Mouse (Mus musculus) layer of hippocampus, adult 11-12 months (tissue): ENCODE measurements around the gene Cyp11a1.

Experiments
- DNase-seq: peaks from one replicate; pipeline ENCODE4 v3.0.0; 2022; ENCODE audit warnings: low spot score

The Cyp11a1 gene

DNA sequence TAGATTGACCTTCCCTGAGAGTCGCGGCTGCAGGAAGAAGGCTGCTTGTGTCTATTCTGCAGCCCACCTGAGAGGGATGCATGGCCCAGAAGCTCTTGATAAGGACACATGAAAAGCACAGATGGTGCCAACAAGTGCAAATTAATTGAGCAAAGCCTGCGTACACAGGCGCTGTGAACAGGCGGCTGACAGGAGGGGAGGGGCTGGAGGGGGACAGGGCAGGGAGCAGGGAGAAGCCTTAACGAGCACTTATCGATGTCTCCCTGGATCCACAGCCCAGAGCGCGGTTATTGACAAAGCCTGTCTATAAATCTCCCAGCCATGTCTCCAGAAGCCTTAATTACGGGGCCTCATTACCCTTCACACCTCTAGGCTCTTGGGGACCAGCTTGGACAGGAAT, 38.6 kb downstream of the Cyp11a1 start:
- DNase-seq, result peak; percentile 31

DNA sequence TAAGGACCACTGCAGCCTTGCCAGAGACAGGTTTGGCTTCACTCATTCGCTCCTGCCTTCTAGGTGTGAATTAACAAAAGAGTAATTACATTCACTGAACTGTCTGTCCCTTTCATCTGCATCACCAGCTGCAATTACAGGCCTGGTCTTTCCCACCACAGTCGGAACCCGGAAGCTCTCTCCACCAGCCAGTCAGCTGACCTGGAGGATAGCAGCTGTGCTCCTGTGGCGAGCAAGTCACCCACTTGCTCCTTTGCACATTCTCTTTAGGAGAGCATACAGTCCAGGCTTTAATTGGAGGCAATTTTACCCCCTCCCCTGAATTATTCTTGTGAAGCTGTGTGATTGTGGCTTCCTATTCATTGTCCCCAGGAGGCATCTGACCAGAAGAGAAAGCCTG, 39.4 kb downstream of the Cyp11a1 start:
- DNase-seq, result no peak

DNA sequence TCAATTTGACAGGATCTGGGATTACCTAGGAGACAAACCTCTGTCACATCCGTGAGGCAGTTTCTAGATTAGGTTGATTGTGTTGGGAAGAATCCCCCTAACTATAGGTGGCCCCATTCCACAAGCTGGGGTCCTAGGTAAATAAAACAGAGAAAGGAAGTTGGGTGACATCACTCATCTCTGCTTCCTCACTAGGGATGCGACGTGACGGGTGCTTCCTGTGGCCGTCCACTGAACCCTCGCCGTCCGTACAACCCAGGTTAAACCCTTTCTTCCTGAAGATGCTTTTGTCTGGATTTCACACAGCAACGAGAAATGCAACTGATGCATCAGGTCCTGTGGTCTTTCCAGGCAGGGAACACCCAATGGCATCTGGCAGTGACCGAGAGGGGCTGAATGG, 40.9 kb downstream of the Cyp11a1 start:
- DNase-seq, result no peak

DNA sequence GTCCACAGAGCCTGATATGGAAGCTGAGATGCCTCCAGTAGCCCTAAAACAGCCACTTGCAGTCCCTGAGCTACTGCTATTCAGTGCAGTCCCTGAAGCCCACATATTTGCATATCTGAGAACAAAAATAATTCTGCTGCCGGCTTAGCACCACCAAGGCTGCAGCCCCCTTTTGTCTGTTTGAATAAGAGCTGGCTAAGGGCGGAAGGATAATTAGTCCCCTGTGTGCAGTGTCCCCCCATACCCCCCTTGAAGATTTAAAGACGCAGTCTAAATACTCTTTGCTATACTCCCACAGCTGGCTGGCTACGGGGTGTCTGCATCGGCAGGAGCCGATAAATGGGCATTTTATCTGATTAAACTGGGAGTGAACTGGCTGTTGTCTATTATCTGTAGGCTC, 42.4 kb downstream of the Cyp11a1 start:
- DNase-seq, result no peak

DNA sequence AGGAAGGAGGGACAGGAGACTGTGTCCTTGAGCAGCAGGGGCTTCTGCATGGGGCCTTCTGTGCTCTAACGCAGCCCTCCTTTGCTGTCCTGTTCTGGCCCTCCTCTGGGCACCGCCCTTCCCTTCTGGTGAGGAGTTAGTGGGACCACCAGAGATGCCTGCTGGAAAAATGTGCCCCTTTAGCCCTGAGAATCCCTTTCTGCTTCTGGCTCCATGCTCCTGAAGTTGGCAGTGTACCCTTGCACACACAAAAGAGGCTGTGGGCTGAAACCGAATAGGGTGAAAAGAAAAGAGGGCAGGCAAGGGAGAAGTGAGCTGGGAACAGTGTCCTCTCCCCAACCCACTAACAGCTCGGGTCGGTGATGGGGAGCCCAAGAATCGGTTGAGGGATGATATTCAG, 43.0 kb downstream of the Cyp11a1 start:
- DNase-seq, result no peak

DNA sequence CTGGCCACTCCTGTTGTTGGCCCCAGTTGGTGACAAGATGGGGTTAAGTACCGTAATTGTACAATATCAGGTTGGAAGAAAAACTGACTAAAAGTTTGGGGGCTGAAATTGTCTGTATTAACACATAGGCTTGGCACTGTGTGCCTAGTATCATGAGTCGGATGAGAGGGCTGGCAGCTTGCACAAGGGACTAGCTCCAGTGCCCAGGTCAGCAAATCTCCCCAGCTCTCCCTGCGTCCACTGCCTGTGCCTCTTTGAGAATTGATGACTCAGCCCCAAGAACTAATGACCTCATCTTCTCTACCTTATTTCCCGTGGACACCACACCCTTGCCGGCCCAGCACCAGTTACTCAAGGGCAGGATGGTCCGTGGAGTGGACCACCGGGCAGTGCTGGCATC, 43.6 kb downstream of the Cyp11a1 start:
- DNase-seq, result no peak

DNA sequence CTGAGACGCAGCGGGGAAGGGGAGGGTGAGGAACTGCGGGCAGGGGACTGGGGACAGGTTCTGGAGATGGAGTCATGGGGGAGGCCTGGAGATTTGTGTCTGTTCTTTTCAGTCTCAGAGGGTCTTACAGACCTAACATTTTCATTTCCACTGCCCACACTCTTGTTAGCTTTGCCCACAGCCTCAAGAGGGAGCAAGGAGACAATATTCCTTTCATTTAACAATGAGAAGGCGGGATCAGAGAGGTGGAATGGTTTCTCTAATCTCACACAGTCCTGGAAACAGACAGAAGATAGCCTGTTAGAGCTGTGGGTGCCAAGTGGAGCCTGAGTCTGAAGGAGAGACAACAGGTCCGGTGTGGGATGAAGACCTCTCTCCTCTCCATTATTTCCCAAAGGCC, 45.7 kb downstream of the Cyp11a1 start:
- DNase-seq, result peak; percentile 25

DNA sequence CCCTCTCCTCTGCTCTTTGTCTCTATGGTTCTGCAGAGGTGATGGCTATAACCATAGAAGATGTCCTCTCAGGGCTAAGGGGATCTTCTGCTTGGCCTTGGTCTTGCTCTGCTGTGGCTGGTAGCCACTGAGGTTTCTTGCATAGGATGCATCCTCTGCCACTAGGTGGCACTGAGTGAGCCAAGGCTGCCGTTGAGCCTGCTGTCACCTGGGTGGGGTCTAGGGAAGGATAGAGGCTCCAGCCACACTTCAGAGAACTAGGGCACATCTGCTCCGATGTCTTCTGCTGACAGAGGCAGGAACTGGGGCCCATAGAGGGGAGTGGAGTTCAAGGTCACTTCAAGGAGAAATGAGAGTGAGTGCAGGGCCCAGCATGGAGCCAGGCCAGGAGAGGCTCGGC, 46.9 kb downstream of the Cyp11a1 start:
- DNase-seq, result peak; percentile 75

DNA sequence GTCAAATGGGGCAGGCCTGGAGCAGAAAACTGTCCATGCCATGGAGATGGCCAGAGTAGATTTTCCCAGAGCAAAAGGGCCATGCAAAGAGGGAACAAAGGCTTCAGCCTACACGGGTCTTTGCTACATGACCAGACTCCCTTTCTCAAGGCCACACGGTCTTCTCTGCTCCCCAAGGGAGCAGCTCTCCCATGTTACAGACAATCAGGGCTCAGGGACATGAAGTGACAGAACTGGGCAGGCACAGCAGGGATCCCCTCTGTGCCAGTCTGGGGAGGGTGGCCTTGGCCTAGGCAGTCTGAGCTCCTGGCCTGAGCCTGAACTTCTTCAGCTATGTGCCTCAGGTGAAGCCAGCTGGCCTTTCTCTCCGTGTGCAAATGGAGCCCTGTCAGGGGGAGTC, 47.3 kb downstream of the Cyp11a1 start:
- DNase-seq, result no peak

DNA sequence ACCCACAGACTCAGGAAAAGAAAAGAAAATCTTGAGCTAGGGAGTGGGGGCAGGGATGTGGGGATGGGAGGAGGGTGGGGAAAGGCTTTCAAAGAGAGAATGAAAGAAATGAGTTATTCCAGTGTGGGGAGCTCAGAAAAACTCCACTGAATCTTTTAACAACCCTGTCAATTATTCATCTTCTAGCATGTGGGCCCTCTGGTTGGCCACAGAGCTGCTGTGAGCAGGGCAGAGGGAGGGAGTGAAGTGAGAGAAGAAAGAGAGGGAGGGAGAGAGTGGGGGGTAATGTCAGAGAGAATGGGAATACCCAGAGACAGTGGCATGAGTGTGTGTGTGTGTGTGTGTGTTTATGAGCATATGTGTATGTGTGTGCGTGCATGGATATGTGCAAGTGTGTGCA, 47.8 kb downstream of the Cyp11a1 start:
- DNase-seq, result no peak

DNA sequence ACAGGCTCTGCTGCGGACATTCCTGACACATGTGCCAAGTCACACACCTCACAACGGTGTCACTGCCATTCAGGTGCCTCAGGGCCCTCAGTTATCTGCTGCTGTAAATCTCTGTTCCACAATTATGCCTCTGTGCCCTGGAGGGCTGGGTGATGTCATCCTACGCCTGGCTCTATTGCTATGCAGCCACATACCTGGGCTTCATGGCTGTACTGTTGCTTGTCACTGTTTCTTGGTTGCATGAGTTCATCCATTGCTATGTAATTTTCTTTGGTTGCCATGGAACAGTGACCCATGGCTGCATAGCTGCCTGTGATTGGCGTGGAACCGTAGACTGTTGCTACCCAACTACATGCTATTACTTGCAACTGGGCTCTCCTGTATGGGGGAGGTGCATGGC, 49.5 kb downstream of the Cyp11a1 start:
- no peak for DNase-seq

DNA sequence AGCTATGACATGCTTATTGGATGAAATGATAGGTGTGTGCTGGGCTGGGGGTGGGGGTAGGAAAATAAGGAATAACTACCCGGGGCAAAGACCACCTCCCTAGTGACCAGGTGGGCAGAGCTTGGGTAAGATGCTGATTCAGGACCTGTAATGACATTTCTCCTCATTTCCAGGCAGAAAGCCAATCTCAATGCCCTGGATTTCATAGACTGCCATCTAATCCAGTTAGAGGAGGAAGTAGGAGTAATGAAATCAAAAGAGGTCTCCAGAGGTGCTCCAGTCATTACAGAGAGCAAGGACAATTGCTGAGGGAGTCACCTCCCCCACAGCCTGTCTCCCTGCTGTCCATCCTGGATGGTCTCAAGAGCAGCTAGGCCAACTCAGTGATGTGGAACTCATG, 53.7 kb downstream of the Cyp11a1 start:
- DNase-seq, result no peak

DNA sequence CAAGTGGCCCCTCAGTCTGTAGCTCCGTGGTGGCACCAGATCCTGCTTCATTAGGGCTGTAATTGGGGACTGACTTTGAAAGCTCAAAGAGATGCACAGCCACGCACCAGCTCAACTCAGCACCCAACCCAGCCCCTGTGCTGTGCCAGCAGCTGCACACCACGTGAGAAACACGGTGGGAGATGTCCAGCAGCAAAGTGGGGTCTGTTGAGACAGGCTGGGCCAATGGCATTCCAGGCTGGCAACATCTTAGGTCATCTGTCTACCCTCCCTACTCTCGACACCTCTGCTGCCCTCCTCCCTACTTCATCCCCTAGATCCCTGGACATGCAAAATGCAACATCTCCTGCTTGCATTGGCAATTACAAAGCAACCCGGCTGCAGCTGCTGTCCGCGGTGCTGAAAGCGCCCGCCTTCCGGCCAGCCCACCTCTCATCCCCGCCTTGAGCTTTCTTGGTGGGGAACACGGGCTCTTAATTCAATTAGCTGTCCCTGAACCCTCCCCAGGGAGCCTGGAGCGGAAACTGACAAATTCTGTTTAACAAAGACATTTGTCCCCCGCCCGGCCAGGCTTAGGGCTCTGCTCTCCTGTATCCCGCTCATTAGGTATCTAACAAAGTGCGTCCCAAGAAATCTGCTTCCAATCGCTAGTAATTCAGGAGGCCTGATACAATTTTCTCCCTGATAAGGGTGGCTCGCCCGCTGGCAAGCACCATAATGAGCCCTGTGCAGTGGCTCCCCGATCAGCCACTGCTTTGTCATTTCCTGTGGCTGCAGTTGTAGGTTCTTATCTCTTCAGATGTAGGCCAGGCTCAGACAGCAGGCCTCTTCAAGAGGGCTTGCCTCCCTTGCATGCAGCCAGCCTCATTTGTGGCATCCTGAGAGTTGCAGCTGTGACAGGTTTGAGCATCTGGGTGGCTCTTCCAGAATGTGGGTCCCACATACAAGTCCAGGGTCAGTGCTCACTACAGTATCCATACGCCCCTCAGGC, 54.8 kb downstream of the Cyp11a1 start:
- no peak for DNase-seq

DNA sequence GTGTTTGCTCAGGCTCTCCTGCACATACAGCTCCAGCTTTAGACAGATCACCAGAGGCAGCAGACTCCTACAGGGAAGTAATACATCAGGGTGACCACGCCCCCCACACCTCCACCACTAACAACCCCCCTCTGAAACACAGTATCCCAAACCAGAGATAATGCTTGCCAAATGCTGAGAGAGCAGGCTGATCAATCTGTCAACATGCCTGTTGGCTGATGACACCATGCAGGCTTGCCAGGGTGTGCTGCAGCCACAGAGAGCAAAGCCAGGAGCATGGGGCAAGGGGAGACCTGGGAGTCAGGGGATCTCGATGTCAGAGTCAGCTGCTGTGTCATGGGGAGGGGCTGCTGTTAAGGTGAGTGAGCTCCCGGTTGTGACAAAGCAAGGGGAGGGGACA, 57.3 kb downstream of the Cyp11a1 start, which contains the start of gene Stra6:
Gene Stra6 (plus strand): TSS at position 258 of the 400 bp plus-strand sequence.
- peak; percentile 47 for DNase-seq

DNA sequence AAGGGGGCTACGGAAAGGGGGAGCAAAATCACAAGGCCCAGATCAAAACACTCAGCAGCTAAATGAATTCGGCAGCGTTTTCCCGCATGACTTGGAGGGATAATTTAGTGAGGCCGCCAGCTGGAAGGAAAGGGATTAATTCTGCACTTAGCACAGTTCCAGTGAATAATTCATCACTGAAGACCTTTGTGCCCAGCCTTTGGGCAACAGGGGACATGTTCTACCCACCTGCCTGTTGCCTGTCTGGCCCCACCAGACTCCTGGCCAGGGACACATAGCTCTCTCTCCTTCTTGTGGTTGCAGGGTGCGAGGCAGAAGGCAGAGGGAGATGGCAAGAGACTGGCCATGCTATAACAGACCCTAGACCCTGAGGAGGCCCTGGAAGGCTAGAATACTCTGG, 59.3 kb downstream of the Cyp11a1 start:
- DNase-seq, result no peak

DNA sequence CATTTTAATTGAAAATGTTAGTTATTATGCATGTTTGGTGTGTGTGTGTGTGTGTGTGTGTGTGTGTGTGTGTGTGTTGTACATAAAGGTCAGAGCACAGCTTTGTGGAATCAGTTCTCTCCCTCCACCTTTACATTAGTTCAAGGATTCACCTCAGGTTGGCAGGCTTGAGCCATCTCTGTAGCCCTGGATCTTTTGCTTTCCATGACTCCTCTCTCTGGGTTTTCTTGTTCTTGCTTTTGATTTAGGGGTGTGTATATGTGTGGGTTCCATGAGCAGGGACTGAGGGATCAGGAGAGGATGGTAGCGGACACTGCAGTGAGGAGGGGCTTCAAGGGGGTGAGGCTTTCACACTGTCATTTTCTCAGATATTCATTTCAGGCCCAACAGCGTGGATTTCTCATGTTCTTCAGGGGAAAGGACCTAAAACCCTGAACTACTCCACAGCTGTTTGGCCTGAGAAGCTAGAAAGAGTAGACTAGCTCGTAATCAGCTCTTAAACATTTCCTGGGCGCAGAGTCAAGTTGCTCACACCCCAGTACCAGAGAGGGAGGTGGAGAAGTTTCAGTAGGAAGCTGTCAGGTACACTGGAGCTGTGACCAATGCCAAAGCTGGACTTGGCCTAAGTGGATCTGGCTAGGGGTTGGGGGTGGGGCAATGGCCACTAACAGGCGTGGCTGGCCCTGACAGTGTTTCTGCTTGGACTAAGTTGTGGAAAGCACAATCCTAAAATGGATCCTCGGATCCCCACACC, 59.9 kb downstream of the Cyp11a1 start:
- DNase-seq, result no peak

DNA sequence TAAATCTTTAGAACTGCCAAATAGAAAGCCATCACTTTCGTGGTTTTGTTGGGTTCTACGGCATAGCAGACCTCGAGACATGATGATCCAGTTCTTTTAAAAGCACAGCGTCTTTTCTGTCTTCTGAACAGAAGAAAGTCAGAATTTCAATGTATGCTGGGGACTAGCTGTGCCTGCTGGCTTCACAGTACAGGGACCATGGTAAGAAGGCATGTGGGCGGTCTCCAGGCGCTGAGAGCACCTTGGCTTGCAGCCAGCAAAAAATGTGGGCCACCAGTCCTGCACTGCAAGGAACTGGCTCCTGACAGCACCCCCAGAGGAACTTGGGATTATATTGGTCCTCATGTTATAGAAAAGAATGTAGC, 60.5 kb downstream of the Cyp11a1 start:
- peak; percentile 72 for DNase-seq

DNA sequence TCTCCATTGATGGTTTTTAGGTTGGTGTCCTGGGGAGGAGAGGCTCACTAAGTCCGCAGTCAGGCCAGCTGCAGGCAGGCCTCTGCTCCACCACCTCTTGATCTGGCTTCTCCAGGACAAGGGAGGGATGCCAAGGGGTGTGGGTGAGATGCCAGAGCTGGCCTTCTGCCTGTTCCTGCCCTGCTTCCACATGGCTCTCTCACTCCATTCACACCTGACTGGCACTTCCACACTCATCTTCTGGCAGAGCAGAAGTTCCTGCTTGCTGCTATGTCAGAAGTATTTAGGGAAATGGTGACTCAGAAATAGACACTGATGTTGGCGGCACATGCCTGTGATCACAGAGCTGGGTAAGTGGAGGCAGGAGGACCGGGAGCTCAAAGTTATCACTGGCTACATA, 61.3 kb downstream of the Cyp11a1 start:
- no peak for DNase-seq

DNA sequence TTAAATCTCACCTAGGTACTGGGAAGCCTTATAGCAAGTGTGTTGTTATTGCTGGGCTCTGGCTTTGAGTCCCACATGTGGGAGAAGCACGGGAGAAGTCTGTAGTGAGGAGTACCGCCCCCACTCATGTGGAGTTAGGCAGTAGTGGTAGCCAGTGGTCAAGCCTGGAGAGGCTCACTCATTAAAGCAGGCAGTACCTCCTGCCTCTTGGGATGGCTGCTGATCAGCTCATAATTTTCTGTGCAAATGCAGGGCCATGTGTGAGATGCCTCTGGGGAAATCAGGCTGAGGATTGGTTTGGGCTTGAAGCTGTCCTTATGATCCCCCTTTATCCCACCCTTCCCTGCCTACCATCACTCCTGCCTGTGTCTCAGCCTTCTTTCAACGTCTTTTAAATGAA, 68.3 kb downstream of the Cyp11a1 start:
- no peak for DNase-seq
